Mouse (Mus musculus) stomach, postnatal 0 days (tissue): ENCODE measurements at regions not wholly inside any gene's neighbourhood (a gene's known extent, or its start where the extent isn't known, plus 50 kb on each side); places are given as distances from the start of the nearest gene placed in this dataset.

Experiments used
- CTCF ChIP-seq: IDR thresholded peaks from 2 replicates; pipeline ENCODE4 v1.5.1; 2016; ENCODE audit warnings: antibody characterized with exemption, low read depth, mild to moderate bottlenecking, moderate library complexity
- EP300 ChIP-seq: optimal IDR thresholded peaks from 2 replicates; pipeline ENCODE3; 2016; ENCODE audit warnings: antibody characterized with exemption

DNA sequence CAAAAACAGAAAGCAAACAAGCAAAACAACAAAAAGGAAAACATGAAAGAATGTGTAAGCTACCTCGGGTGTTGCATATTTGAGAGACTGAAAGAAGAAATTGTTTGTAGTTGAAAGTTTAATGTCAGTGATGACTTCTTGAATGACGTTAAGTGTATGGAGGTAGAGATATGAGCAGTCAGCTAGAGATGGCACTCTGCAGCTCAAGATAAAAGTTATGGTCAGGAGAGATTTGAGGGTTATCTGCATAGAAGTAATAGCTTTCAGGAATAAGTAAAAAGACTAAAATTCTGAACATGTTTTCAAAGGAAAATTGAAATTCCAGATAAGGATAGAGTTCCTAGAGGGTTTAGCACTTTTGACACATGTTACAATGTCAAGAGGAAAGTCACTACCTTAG lies 141.7 kb upstream of the Diaph2 start:
- no peak for TF ChIP-seq CTCF
- no peak for TF ChIP-seq EP300
